Mouse (Mus musculus) heart, adult 2 months (tissue): ENCODE measurements around the gene Prrt2.

Experiments
- CTCF ChIP-seq: fragments of 200-600 bp; IDR thresholded peaks from 2 replicates; pipeline ENCODE4 v1.8.1; 2022; ENCODE audit warnings: antibody characterized with exemption, mild to moderate bottlenecking, moderate library complexity
- EP300 ChIP-seq: fragments of 200-500 bp; IDR thresholded peaks from 2 replicates; pipeline ENCODE4 v1.6.1; 2011; ENCODE audit warnings: low read depth, low read length, control low read depth; ENCODE audit not compliant: insufficient read depth
- POLR2A ChIP-seq: fragments of 200-500 bp; IDR thresholded peaks from 2 replicates; pipeline ENCODE4 v1.6.1; 2011; ENCODE audit warnings: mild to moderate bottlenecking, low read depth, low read length, control low read depth; ENCODE audit not compliant: insufficient read depth

DNA sequence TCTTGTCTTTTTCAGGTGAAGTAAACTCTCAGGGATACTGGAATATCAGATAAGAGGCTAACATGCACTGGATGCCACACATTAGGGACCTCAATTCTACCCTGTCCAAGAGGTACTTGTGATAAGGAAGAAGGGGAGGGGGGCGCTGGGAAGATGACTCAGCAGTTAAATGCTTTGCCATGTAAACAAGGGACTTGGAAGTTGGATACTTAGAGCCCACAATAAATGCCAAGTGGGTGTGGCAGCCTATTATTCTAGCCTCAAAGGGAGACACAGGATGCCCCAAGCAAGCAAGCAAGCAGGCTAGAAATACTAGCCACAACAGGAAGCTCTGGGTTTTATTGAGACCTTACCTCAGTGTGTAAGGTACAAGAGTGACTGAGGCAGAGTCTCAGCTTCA is 10.2 kb upstream of the Prrt2 start:
- TF ChIP-seq EP300 (no peak), POLR2A (no peak), CTCF (no peak)
